Mouse (Mus musculus): ENCODE data around the gene 1700122O11Rik.

DNA sequence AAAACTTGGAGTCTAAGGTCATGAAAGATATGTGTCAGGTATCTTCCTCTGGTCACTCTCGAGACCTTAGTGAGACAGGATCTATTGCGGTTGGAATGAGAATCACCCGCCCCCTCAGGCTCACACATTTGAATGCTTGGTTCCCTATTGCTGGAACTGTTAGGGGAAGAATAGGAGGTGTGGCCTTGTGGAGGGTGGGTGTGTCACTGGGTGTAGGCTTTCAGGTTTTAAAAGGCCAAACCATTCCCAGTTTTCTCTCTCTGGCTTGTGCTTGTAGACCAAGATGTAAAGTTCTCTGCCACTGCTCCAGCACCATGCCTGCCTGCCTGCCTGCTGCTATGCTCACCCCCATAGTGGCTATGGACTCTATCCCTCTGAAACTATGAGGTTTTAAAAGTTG is 42.5 kb upstream of the 1700122O11Rik start:
- TF ChIP-seq CTCF (IDR thresholded peaks at IDR 0.05; ENCODE audit: borderline replicate concordance, extremely low read depth, insufficient read depth, insufficient read length) (no peak), POLR2A (IDR thresholded peaks at IDR 0.05; ENCODE audit: borderline replicate concordance, extremely low read depth, insufficient read depth, insufficient read length, poor library complexity, severe bottlenecking) (no peak)
